Mouse (Mus musculus) Patski (cell line): ENCODE measurements around the gene Ttll13. TPM values are rescaled to one million over a fixed set of nuclear protein-coding genes. Genes with fewer than 3 reads are reported as not detected.

Experiments used
- ATAC-seq: fragments of 100-300 bp; one replicate; pipeline ENCODE4 v1.8.0; 2021
- CTCF ChIA-PET: fragments of 350-600 bp; sonication (Branson Sonifier 250); formaldehyde crosslinking; loops from one replicate; lab custom pipeline; 2022; ENCODE audit warnings: inconsistent platforms; lab: Charles Lee
- POLR2A ChIA-PET: fragments of 350-600 bp; sonication (Branson Sonifier 250); formaldehyde crosslinking; loops from one replicate; lab custom pipeline; 2022; ENCODE audit warnings: antibody characterized with exemption, inconsistent platforms; lab: Charles Lee
- DNase-seq: peaks from one replicate; pipeline ENCODE4 v3.0.0-alpha.2; 2011; ENCODE audit warnings: low read depth, low spot score
- H3K27me3 ChIP-seq: fragments of 371-371 bp; one replicate; pipeline ENCODE4 v1.5.1; 2021
- CTCF ChIP-seq: fragments of 100-300 bp; IDR thresholded peaks from one replicate; pipeline ENCODE4 v1.5.1; 2021
- in situ Hi-C: fragments of 300-500 bp; cut with MboI; formaldehyde crosslinking; loops from 3 replicates; pipeline ENCODE4 v1.11.1; 2018; ENCODE audit warnings: low pct_unique_long_range_greater_than_20kb, mixed read lengths
- polyA plus RNA-seq: library from polyadenylated mRNA; unstranded; gene quantifications from one replicate; pipeline ENCODE4 v1.2.3, GENCODE M21; 2021

The Ttll13 gene
- polyA plus RNA-seq, 1 experiment from 2014 or later, result 0.73 TPM

- no peak for DNase-seq
- in situ Hi-C loops, result loop anchor here (10.0 kb wide), 1 partner anchor 55 kb away; no protein-coding TSS in a partner anchor
- ChIA-PET POLR2A (interaction anchor here (0.6 kb wide), 1 partner anchor 43 kb away, joined by 3 read pairs; no protein-coding TSS in a partner anchor), CTCF (interaction anchor here (1.0 to 1.8 kb wide), 6 partner anchors 9 to 108 kb away, joined by 3 to 6 read pairs (median 4); no protein-coding TSS in a partner anchor)
- no peak for ATAC-seq
- H3K27me3 ChIP-seq, result no peaks in the 10 kb centered on the region
- no peak for TF ChIP-seq CTCF
Observed at GRCm38 (mm10) chr7:80209669-80210068, 36.5 kb upstream of the Ttll13 start.

- in situ Hi-C loops, result loop anchor here (10.0 kb wide), 1 partner anchor 56 kb away; no protein-coding TSS in a partner anchor
- ChIA-PET POLR2A (no interaction called here), CTCF (no interaction called here)
- no peak for DNase-seq
- TF ChIP-seq CTCF, result no peak
- no peaks in the 10 kb centered on the region for H3K27me3 ChIP-seq
- ATAC-seq, result no peak
Observed at GRCm38 (mm10) chr7:80210982-80211381, 35.2 kb upstream of the Ttll13 start.

DNA sequence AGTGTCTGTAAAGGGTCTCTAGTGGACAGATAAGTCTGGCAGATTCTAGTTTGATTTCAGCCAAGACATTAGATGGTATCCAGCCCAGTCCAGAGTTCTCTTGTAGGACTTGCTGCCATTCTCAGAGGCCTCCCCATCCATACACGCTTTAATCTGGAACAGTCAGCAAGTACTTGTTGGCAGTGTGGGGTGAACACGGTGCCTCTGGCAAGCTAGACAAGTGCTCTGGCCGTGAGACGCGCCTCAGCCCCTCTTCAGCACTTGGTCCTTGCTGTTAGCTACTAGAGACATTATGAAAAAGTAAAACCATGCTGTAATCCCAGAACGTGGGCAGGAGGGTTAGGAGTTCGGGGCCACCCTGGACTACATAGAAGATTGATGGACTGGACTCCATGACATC is 32.6 kb upstream of the Ttll13 start:
- in situ Hi-C loops, result loop anchor here (10.0 kb wide), 1 partner anchor 59 kb away; no protein-coding TSS in a partner anchor
- CTCF ChIA-PET, result no interaction called here
- ATAC-seq (no peak), DNase-seq (no peak)
- no peaks in the 10 kb centered on the region for H3K27me3 ChIP-seq
- POLR2A ChIA-PET, result interaction anchor here (0.7 kb wide), 1 partner anchor 22 kb away, joined by 3 read pairs; no protein-coding TSS in a partner anchor
- no peak for TF ChIP-seq CTCF

- no peak for DNase-seq
- H3K27me3 ChIP-seq, result no peaks in the 10 kb centered on the region
- no peak for ATAC-seq
- in situ Hi-C loops, result loop anchor here (10.0 kb wide), 1 partner anchor 60 kb away; no protein-coding TSS in a partner anchor
- TF ChIP-seq CTCF, result no peak
- POLR2A ChIA-PET, result no interaction called here
- CTCF ChIA-PET, result no interaction called here
Observed at GRCm38 (mm10) chr7:80214459-80214858, 31.7 kb upstream of the Ttll13 start.

- ATAC-seq, result no peak
- ChIA-PET POLR2A (interaction anchor here (0.9 kb wide), 1 partner anchor 23 kb away, joined by 3 read pairs; no protein-coding TSS in a partner anchor), CTCF (interaction anchor here (0.6 to 1.4 kb wide), 8 partner anchors 9 to 75 kb away, joined by 3 to 5 read pairs (median 4); no protein-coding TSS in a partner anchor)
- TF ChIP-seq CTCF, result no peak
- no peak for DNase-seq
- H3K27me3 ChIP-seq, result no peaks in the 10 kb centered on the region
- in situ Hi-C loops, result loop anchor here (10.0 kb wide), 1 partner anchor 61 kb away; no protein-coding TSS in a partner anchor
Observed at GRCm38 (mm10) chr7:80215398-80215797, 30.8 kb upstream of the Ttll13 start.

GRCm38 (mm10) chr7:80216566-80216965 is 29.6 kb upstream of the Ttll13 start:
- DNase-seq (no peak), ATAC-seq (no peak)
- in situ Hi-C loops, result loop anchor here (10.0 kb wide), 1 partner anchor 62 kb away; no protein-coding TSS in a partner anchor
- no peak for TF ChIP-seq CTCF
- ChIA-PET CTCF (interaction anchor here (1.2 kb wide), 1 partner anchor 11 kb away, joined by 3 read pairs; no protein-coding TSS in a partner anchor), POLR2A (no interaction called here)
- H3K27me3 ChIP-seq, result no peaks in the 10 kb centered on the region

DNA sequence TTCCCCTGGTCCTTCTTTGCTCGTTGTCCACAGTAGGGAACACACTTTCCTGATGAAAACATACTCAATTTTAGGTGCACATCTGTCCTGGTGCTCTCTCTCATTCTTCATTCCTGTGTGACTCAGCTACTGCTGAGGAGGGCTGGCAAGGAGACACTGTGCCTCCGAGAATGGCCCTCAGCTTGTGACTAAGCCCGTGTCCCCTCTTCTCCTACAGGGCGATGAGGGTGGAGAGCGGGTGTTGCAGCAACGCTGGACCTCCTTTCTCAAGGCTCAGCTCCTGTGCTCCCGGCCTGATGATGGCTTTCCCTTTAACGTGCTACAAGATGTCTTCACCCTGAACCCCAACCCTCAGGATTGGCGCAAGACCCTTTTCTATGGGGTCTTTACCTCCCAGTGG is 27.5 kb upstream of the Ttll13 start:
- TF ChIP-seq CTCF, result no peak
- POLR2A ChIA-PET, result no interaction called here
- no peaks in the 10 kb centered on the region for H3K27me3 ChIP-seq
- CTCF ChIA-PET, result interaction anchor here (0.6 to 2.3 kb wide), 2 partner anchors 9 to 1701 kb away, joined by 3 to 7 read pairs; no protein-coding TSS in a partner anchor
- ATAC-seq (no peak), DNase-seq (no peak)
- in situ Hi-C loops, result loop anchor here (10.0 kb wide), 1 partner anchor 64 kb away; no protein-coding TSS in a partner anchor

DNA sequence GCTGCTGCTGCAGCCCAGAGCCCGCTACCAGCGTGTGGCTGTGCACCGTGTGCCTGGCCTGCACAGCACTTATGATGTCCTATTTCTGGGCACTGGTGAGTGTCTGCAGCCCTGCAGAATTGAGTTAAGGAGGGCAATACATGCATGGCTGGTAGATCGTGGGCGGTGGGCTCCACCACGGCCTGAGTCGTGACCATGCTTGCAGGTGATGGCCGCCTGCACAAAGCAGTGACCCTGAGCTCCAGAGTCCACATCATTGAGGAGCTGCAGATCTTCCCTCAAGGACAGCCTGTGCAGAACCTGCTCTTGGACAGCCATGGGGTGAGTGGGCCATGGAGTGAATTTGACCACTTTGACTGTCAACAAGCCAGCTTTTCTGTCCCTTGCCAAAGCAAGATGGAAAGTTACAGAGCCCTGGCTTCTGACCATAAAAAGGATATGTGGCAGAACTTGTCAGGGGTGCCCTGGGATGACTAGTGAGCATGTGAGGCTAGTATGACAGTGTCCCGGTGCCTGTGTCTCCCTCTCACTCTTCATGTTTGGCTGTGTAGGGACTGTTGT is 25.9 kb upstream of the Ttll13 start:
- CTCF ChIA-PET, result interaction anchor here (0.9 to 1.2 kb wide), 2 partner anchors 10 to 63 kb away, joined by 3 read pairs; no protein-coding TSS in a partner anchor
- no peaks in the 10 kb centered on the region for H3K27me3 ChIP-seq
- no peak for DNase-seq
- in situ Hi-C loops, result no loop called here
- no peak for TF ChIP-seq CTCF
- ATAC-seq, result no peak
- POLR2A ChIA-PET, result interaction anchor here (0.5 to 1.1 kb wide), 2 partner anchors 15 to 30 kb away, joined by 3 to 4 read pairs; no protein-coding TSS in a partner anchor

GRCm38 (mm10) chr7:80221179-80221750 is 24.9 kb upstream of the Ttll13 start:
- POLR2A ChIA-PET, result no interaction called here
- in situ Hi-C loops, result no loop called here
- no peaks in the 10 kb centered on the region for H3K27me3 ChIP-seq
- DNase-seq, result no peak
- TF ChIP-seq CTCF, result no peak
- no peak for ATAC-seq
- CTCF ChIA-PET, result interaction anchor here (0.9 to 1.3 kb wide), 3 partner anchors 11 to 64 kb away, joined by 3 read pairs; no protein-coding TSS in a partner anchor

DNA sequence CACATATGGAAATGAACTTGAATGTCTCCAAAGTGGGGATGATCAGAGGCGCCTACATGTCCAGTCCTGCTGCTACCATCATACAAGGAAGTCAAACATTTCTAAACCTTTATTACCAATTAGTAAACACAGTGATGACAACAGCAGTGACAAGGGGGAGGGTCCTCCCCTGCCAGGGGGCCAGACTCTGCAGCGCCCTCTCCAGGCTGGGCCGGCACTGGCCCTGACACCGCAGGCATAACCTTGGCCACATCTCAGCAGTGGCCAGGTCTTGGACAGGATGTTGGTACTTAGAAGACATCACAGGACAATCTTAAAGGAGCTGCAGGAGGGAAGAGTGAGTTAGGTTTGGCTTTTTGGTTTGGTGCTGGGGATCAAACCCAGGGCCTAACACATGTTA is 19.1 kb upstream of the Ttll13 start:
- in situ Hi-C loops, result no loop called here
- no peaks in the 10 kb centered on the region for H3K27me3 ChIP-seq
- POLR2A ChIA-PET, result no interaction called here
- ATAC-seq (no peak), DNase-seq (no peak)
- TF ChIP-seq CTCF, result no peak
- CTCF ChIA-PET, result interaction anchor here (1.1 to 1.7 kb wide), 3 partner anchors 8 to 56 kb away, joined by 3 to 7 read pairs (median 3); no protein-coding TSS in a partner anchor
